Mouse (Mus musculus): Measurements from ENCODE around the gene Tpst2. TPM values are rescaled to one million over a fixed set of nuclear protein-coding genes. Genes with fewer than 3 reads are reported as not detected.

Tpst2 gene
- polyA plus RNA-seq, 1 experiment from 2014 or later = 32.3 TPM

GRCm38 (mm10) chr5:112275021-112275804, 1.3 kb upstream of the Tpst2 start:
- H3K27me3 ChIP-seq (ENCODE audit: control insufficient read depth, insufficient read depth, low read length) = 0 out of 2 replicates have a peak, but pooled peaks cover 2% of the 10 kb centered on the region
- no peak overlapping the region for H3K4me3 ChIP-seq (ENCODE audit: low read depth, low read length)
- no peak overlapping the region; the same call in 1 of the 2 replicates for H3K4me2 ChIP-seq (replicated peaks; ENCODE audit: low read depth, low read length)
- no peak overlapping the region for H3K27ac ChIP-seq (ENCODE audit: low read depth, low read length)
- no peaks in the 10 kb centered on the region for H3K36me3 ChIP-seq (ENCODE audit: control insufficient read depth, insufficient read depth, low read length)
- WGBS = 66% methylated on average over 4 of the region's 4 CpGs
- H3K9me3 ChIP-seq (ENCODE audit: control insufficient read depth, low read length) = no peaks in the 10 kb centered on the region
- ATAC-seq (ENCODE audit: low FRiP score) (no peak), DNase-seq (ENCODE audit: low spot score) (no peak)
- no peak overlapping the region for H3K9ac ChIP-seq (ENCODE audit: low read depth, low read length)
- H3K4me1 ChIP-seq (replicated peaks; ENCODE audit: control insufficient read depth, insufficient read depth, low read length) = peaks cover 4% of the 10 kb centered on the region; the same call in 1 of the 2 replicates

- Histone ChIP-seq H3K9ac (ENCODE audit: low read depth, low read length) (peak overlapping the region; percentile 65), H3K4me1 (replicated peaks; ENCODE audit: control insufficient read depth, insufficient read depth, low read length) (no peaks in the 10 kb centered on the region; the same call in 1 of the 2 replicates), H3K4me2 (replicated peaks; ENCODE audit: low read depth, low read length) (peak overlapping the region; percentile 59), H3K9me3 (ENCODE audit: control insufficient read depth, low read length) (no peaks in the 10 kb centered on the region), H3K27ac (ENCODE audit: low read depth, low read length) (0 out of 2 replicates have a peak overlapping the region, but pooled peaks have one; percentile 36), H3K4me3 (ENCODE audit: low read depth, low read length) (peak overlapping the region; percentile 65), H3K27me3 (ENCODE audit: control insufficient read depth, insufficient read depth, low read length) (0 out of 2 replicates have a peak, but pooled peaks cover 2% of the 10 kb centered on the region), H3K36me3 (ENCODE audit: control insufficient read depth, insufficient read depth, low read length) (no peaks in the 10 kb centered on the region)
- 1% methylated on average over 24 of the region's 24 CpGs for WGBS
- peak; percentile 62; the same call in 1 of the 2 replicates for ATAC-seq (ENCODE audit: low FRiP score)
- peak; percentile 65 for DNase-seq (ENCODE audit: low spot score)
Measured at GRCm38 (mm10) chr5:112276907-112277348, 437 bp downstream of the Tpst2 start.

- H3K9ac ChIP-seq (ENCODE audit: low read depth, low read length) = no peak overlapping the region
- H3K9me3 ChIP-seq (ENCODE audit: control insufficient read depth, low read length) = no peaks in the 10 kb centered on the region
- ATAC-seq (ENCODE audit: low FRiP score) (no peak), DNase-seq (ENCODE audit: low spot score) (no peak)
- no peak overlapping the region for H3K4me2 ChIP-seq (replicated peaks; ENCODE audit: low read depth, low read length)
- 0 out of 2 replicates have a peak, but pooled peaks cover 2% of the 10 kb centered on the region for H3K27me3 ChIP-seq (ENCODE audit: control insufficient read depth, insufficient read depth, low read length)
- H3K36me3 ChIP-seq (ENCODE audit: control insufficient read depth, insufficient read depth, low read length) = no peaks in the 10 kb centered on the region
- no peak overlapping the region for H3K27ac ChIP-seq (ENCODE audit: low read depth, low read length)
- no peaks in the 10 kb centered on the region; the same call in 1 of the 2 replicates for H3K4me1 ChIP-seq (replicated peaks; ENCODE audit: control insufficient read depth, insufficient read depth, low read length)
- 93% methylated on average over 11 of the region's 11 CpGs for WGBS
- no peak overlapping the region for H3K4me3 ChIP-seq (ENCODE audit: low read depth, low read length)
Measured at GRCm38 (mm10) chr5:112277906-112278470, 1.5 kb downstream of the Tpst2 start.

GRCm38 (mm10) chr5:112279181-112280021, 2.9 kb downstream of the Tpst2 start:
- Histone ChIP-seq H3K9me3 (ENCODE audit: control insufficient read depth, low read length) (no peaks in the 10 kb centered on the region), H3K36me3 (ENCODE audit: control insufficient read depth, insufficient read depth, low read length) (no peaks in the 10 kb centered on the region), H3K9ac (ENCODE audit: low read depth, low read length) (no peak overlapping the region), H3K27ac (ENCODE audit: low read depth, low read length) (no peak overlapping the region), H3K27me3 (ENCODE audit: control insufficient read depth, insufficient read depth, low read length) (0 out of 2 replicates have a peak, but pooled peaks cover 2% of the 10 kb centered on the region), H3K4me1 (replicated peaks; ENCODE audit: control insufficient read depth, insufficient read depth, low read length) (no peaks in the 10 kb centered on the region; the same call in 1 of the 2 replicates), H3K4me3 (ENCODE audit: low read depth, low read length) (no peak overlapping the region), H3K4me2 (replicated peaks; ENCODE audit: low read depth, low read length) (no peak overlapping the region)
- DNase-seq (ENCODE audit: low spot score) (no peak), ATAC-seq (ENCODE audit: low FRiP score) (no peak)
- WGBS = 91% methylated on average over 17 of the region's 17 CpGs

- H3K27ac ChIP-seq (ENCODE audit: low read depth, low read length) = no peak overlapping the region
- no peak overlapping the region for H3K4me2 ChIP-seq (replicated peaks; ENCODE audit: low read depth, low read length)
- H3K9ac ChIP-seq (ENCODE audit: low read depth, low read length) = no peak overlapping the region
- H3K4me3 ChIP-seq (ENCODE audit: low read depth, low read length) = no peak overlapping the region
- no peak for ATAC-seq (ENCODE audit: low FRiP score)
- WGBS = 83% methylated on average over 7 of the region's 7 CpGs
- H3K27me3 ChIP-seq (ENCODE audit: control insufficient read depth, insufficient read depth, low read length) = 0 out of 2 replicates have a peak, but pooled peaks cover under 1% of the 10 kb centered on the region
- no peaks in the 10 kb centered on the region for H3K9me3 ChIP-seq (ENCODE audit: control insufficient read depth, low read length)
- no peaks in the 10 kb centered on the region; the same call in 1 of the 2 replicates for H3K4me1 ChIP-seq (replicated peaks; ENCODE audit: control insufficient read depth, insufficient read depth, low read length)
- no peak for DNase-seq (ENCODE audit: low spot score)
- H3K36me3 ChIP-seq (ENCODE audit: control insufficient read depth, insufficient read depth, low read length) = no peaks in the 10 kb centered on the region
Measured at GRCm38 (mm10) chr5:112280151-112280550, 3.7 kb downstream of the Tpst2 start.

GRCm38 (mm10) chr5:112280863-112281660, 4.6 kb downstream of the Tpst2 start:
- H3K36me3 ChIP-seq (ENCODE audit: control insufficient read depth, insufficient read depth, low read length) = no peaks in the 10 kb centered on the region
- 66% methylated on average over 15 of the region's 15 CpGs for WGBS
- no peak overlapping the region for H3K4me3 ChIP-seq (ENCODE audit: low read depth, low read length)
- no peak overlapping the region for H3K27ac ChIP-seq (ENCODE audit: low read depth, low read length)
- H3K4me1 ChIP-seq (replicated peaks; ENCODE audit: control insufficient read depth, insufficient read depth, low read length) = no peaks in the 10 kb centered on the region; the same call in 1 of the 2 replicates
- ATAC-seq (ENCODE audit: low FRiP score) = no peak
- H3K9me3 ChIP-seq (ENCODE audit: control insufficient read depth, low read length) = no peaks in the 10 kb centered on the region
- DNase-seq (ENCODE audit: low spot score) = no peak
- H3K9ac ChIP-seq (ENCODE audit: low read depth, low read length) = no peak overlapping the region
- H3K4me2 ChIP-seq (replicated peaks; ENCODE audit: low read depth, low read length) = no peak overlapping the region
- H3K27me3 ChIP-seq (ENCODE audit: control insufficient read depth, insufficient read depth, low read length) = no peaks in the 10 kb centered on the region

- H3K4me1 ChIP-seq (replicated peaks; ENCODE audit: control insufficient read depth, insufficient read depth, low read length) = no peaks in the 10 kb centered on the region; the same call in 1 of the 2 replicates
- DNase-seq (ENCODE audit: low spot score) = no peak
- no peak overlapping the region for H3K9ac ChIP-seq (ENCODE audit: low read depth, low read length)
- H3K27ac ChIP-seq (ENCODE audit: low read depth, low read length) = no peak overlapping the region
- H3K4me3 ChIP-seq (ENCODE audit: low read depth, low read length) = no peak overlapping the region
- no peak overlapping the region for H3K4me2 ChIP-seq (replicated peaks; ENCODE audit: low read depth, low read length)
- WGBS = 86% methylated on average over 4 of the region's 4 CpGs
- no peaks in the 10 kb centered on the region for H3K36me3 ChIP-seq (ENCODE audit: control insufficient read depth, insufficient read depth, low read length)
- no peak for ATAC-seq (ENCODE audit: low FRiP score)
- H3K27me3 ChIP-seq (ENCODE audit: control insufficient read depth, insufficient read depth, low read length) = no peaks in the 10 kb centered on the region
- H3K9me3 ChIP-seq (ENCODE audit: control insufficient read depth, low read length) = no peaks in the 10 kb centered on the region
Measured at GRCm38 (mm10) chr5:112281676-112282075, 5.2 kb downstream of the Tpst2 start.
